Mouse (Mus musculus) limb, embryonic 11.5 days (tissue): ENCODE results near the gene Map2. TPM values are rescaled to one million over a fixed set of nuclear protein-coding genes. Genes with fewer than 3 reads are reported as not detected.

Experiments used
- ATAC-seq: fragments of 200-750 bp; cut with Nextera tagmentation; 2 replicates; pipeline ENCODE4 v1.8.0; 2017; ENCODE audit warnings: low read depth; ENCODE audit not compliant: insufficient number of reproducible peaks, low FRiP score, low TSS enrichment
- DNase-seq: peaks from one replicate; pipeline ENCODE4 v3.0.0-alpha.2; 2015; ENCODE audit warnings: low spot score
- H3K27ac ChIP-seq: fragments of 300-500 bp; sonication (generic); replicated peaks from 2 replicates; pipeline ENCODE4 v1.5.1; 2014; ENCODE audit warnings: low read depth, mild to moderate bottlenecking, low read length
- H3K27me3 ChIP-seq: fragments of 300-500 bp; sonication (generic); 2 replicates; pipeline ENCODE4 v1.6.1; 2014; ENCODE audit warnings: mild to moderate bottlenecking, low read length, mixed read lengths; ENCODE audit not compliant: control insufficient read depth, insufficient read depth
- H3K36me3 ChIP-seq: fragments of 300-500 bp; sonication (generic); 2 replicates; pipeline ENCODE4 v1.6.1; 2014; ENCODE audit warnings: mild to moderate bottlenecking, low read length, moderate library complexity, mixed read lengths; ENCODE audit not compliant: control insufficient read depth, insufficient read depth
- H3K4me1 ChIP-seq: fragments of 300-500 bp; sonication (generic); 2 replicates; pipeline ENCODE4 v1.6.1; 2014; ENCODE audit warnings: low read length, mixed read lengths; ENCODE audit not compliant: control insufficient read depth, insufficient read depth
- H3K4me2 ChIP-seq: fragments of 300-500 bp; sonication (generic); 2 replicates; pipeline ENCODE4 v1.6.1; 2014; ENCODE audit warnings: low read depth, mild to moderate bottlenecking, moderate library complexity; ENCODE audit not compliant: severe bottlenecking
- H3K4me3 ChIP-seq: fragments of 300-500 bp; sonication (generic); 2 replicates; pipeline ENCODE4 v1.5.1; 2014; ENCODE audit warnings: low read depth, low read length
- H3K9ac ChIP-seq: fragments of 300-500 bp; sonication (generic); 2 replicates; pipeline ENCODE4 v1.6.1; 2014; ENCODE audit warnings: mild to moderate bottlenecking, low read length
- H3K9me3 ChIP-seq: fragments of 300-500 bp; sonication (generic); 2 replicates; pipeline ENCODE4 v1.6.1; 2016; ENCODE audit warnings: low read length; ENCODE audit not compliant: control insufficient read depth
- WGBS: fragments of 180-500 bp; shearing (Covaris S2); extraction: QIAGEN DNeasy Blood & Tissue Kit; methylation state at CpG from one replicate; pipeline ENCODE4 v1.1.7; 2014; 5-methylcytosine and 5-hydroxymethylcytosine counted together
- polyA plus RNA-seq: library from polyadenylated mRNA; unstranded; fragments of >200 nt; fragmentation: Nextera tagmentation; extraction: Ambion mirVana; gene quantifications from 2 replicates; pipeline ENCODE4 v1.2.1, GENCODE M21; 2014

The Map2 gene
- polyA plus RNA-seq, 1 experiment from 2014 or later: 16.5 TPM

GRCm38 (mm10) chr1:66482751-66483150 is 307.7 kb downstream of the Map2 start:
- DNase-seq (no peak), ATAC-seq (no peak)
- Histone ChIP-seq H3K4me1 (no peaks in the 10 kb centered on the region), H3K4me3 (no peak overlapping the region), H3K9ac (no peak overlapping the region), H3K9me3 (no peaks in the 10 kb centered on the region), H3K4me2 (no peak overlapping the region), H3K27me3 (no peaks in the 10 kb centered on the region), H3K36me3 (no peaks in the 10 kb centered on the region), H3K27ac (no peak overlapping the region)
- 90% methylated on average over 3 of the region's 3 CpGs for WGBS

Other genes starting within 250 kb of the Map2 start
- gene Crygf, start 248.8 kb upstream of the Map2 start, polyA plus RNA-seq: not detected in 2 replicates